Mouse (Mus musculus): ENCODE results near the gene Cdc37.

GRCm38 (mm10) chr9:21146722-21147121, 3.1 kb downstream of the Cdc37 start:
- TF ChIP-seq CTCF (IDR thresholded peaks at IDR 0.05; ENCODE audit: low read depth, low read length), result no peak
- no peak for TF ChIP-seq POLR2A (IDR thresholded peaks at IDR 0.05; ENCODE audit: borderline replicate concordance, low read depth, low read length)

Measured in bone marrow macrophage, adult 2 months (primary cell).